Mouse (Mus musculus) liver, postnatal 0 days (tissue): ENCODE data around the gene 9330182O14Rik. TPM values are rescaled to one million over a fixed set of nuclear protein-coding genes. Genes with fewer than 3 reads are reported as not detected.

ENCODE experiments used
- ATAC-seq: fragments of 200-750 bp; cut with Nextera tagmentation; 2 replicates; pipeline ENCODE4 v1.8.0; 2017; ENCODE audit warnings: mild to moderate bottlenecking, moderate library complexity
- DNase-seq: peaks from one replicate; pipeline ENCODE4 v3.0.0-alpha.2; 2016
- H3K27ac ChIP-seq: fragments of 300-500 bp; sonication (generic); 2 replicates; pipeline ENCODE4 v1.5.1; 2014; ENCODE audit warnings: antibody characterized with exemption, moderate library complexity, mild to moderate bottlenecking, low read depth
- H3K27me3 ChIP-seq: fragments of 300-500 bp; sonication (generic); 2 replicates; pipeline ENCODE4 v1.6.1; 2014; ENCODE audit warnings: low read length, control low read depth, mixed read lengths; ENCODE audit not compliant: insufficient read depth
- H3K36me3 ChIP-seq: fragments of 300-500 bp; sonication (generic); replicated peaks from 2 replicates; pipeline ENCODE4 v1.6.1; 2014; ENCODE audit warnings: mild to moderate bottlenecking, control low read depth, low read length, moderate library complexity, mixed read lengths; ENCODE audit not compliant: insufficient read depth
- H3K4me1 ChIP-seq: fragments of 300-500 bp; sonication (generic); 2 replicates; pipeline ENCODE4 v1.6.1; 2014; ENCODE audit warnings: antibody characterized with exemption, mild to moderate bottlenecking, control low read depth; ENCODE audit not compliant: insufficient read depth
- H3K4me2 ChIP-seq: fragments of 300-500 bp; sonication (generic); 2 replicates; pipeline ENCODE4 v1.6.1; 2014; ENCODE audit warnings: low read depth, mild to moderate bottlenecking, low read length, moderate library complexity, mixed read lengths
- H3K4me3 ChIP-seq: fragments of 300-500 bp; sonication (generic); 2 replicates; pipeline ENCODE4 v1.5.1; 2014; ENCODE audit warnings: low read depth, low read length
- H3K9ac ChIP-seq: fragments of 300-500 bp; sonication (generic); replicated peaks from 2 replicates; pipeline ENCODE4 v1.6.1; 2014; ENCODE audit warnings: mild to moderate bottlenecking, moderate library complexity
- H3K9me3 ChIP-seq: fragments of 300-500 bp; sonication (generic); 2 replicates; pipeline ENCODE4 v1.6.1; 2016; ENCODE audit warnings: mild to moderate bottlenecking, control low read depth, low read length, mixed read lengths
- CTCF ChIP-seq: sonication (generic); IDR thresholded peaks from 2 replicates; pipeline ENCODE4 v1.5.1; 2016; ENCODE audit warnings: antibody characterized with exemption, low read depth
- EP300 ChIP-seq: IDR thresholded peaks from 2 replicates; pipeline ENCODE4 v1.6.1; 2016; ENCODE audit warnings: antibody characterized with exemption, low read depth, mild to moderate bottlenecking
- WGBS: fragments of 180-500 bp; shearing (Covaris S2); extraction: QIAGEN DNeasy Blood & Tissue Kit; methylation state at CpG from one replicate; pipeline ENCODE4 v1.1.7; 2014; ENCODE audit not compliant: insufficient replicate concordance; 5-methylcytosine and 5-hydroxymethylcytosine counted together
- polyA plus RNA-seq: library from polyadenylated mRNA; unstranded; fragments of >200 nt; fragmentation: Nextera tagmentation; extraction: Ambion mirVana; gene quantifications from 2 replicates; pipeline ENCODE4 v1.2.1, GENCODE M21; 2015

The 9330182O14Rik gene
- not detected in 2 replicates for polyA plus RNA-seq

GRCm38 (mm10) chr15:40134152-40134792 is at the start of gene 9330182O14Rik:
Gene 9330182O14Rik (plus strand): TSS chr15:40134365.
- H3K4me2 ChIP-seq, result no peak within 1 kb of the TSS
- no peak within 1 kb of the TSS for H3K9ac ChIP-seq
- H3K36me3 ChIP-seq, result no peaks in the 10 kb centered on the region
- H3K27me3 ChIP-seq, result no peaks in the 10 kb centered on the region
- WGBS, result 38% methylated on average over 10 of the region's 10 CpGs
- DNase-seq (no peak), ATAC-seq (no peak)
- TF ChIP-seq CTCF, result 0 out of 2 replicates have a peak, but pooled peaks have one; percentile 11
- TF ChIP-seq EP300, result no peak
- H3K9me3 ChIP-seq, result no peaks in the 10 kb centered on the region
- no peak within 1 kb of the TSS for H3K27ac ChIP-seq
- H3K4me1 ChIP-seq, result no peaks in the 10 kb centered on the region
- no peak within 1 kb of the TSS for H3K4me3 ChIP-seq

- Histone ChIP-seq H3K9ac (no peak overlapping the region), H3K4me1 (no peaks in the 10 kb centered on the region), H3K4me2 (no peak overlapping the region), H3K4me3 (no peak overlapping the region), H3K9me3 (no peaks in the 10 kb centered on the region), H3K27me3 (no peaks in the 10 kb centered on the region), H3K36me3 (no peaks in the 10 kb centered on the region), H3K27ac (no peak overlapping the region)
- no peak for ATAC-seq
- TF ChIP-seq CTCF, result no peak
- TF ChIP-seq EP300, result no peak
- whole genome bisulfite sequencing, result 88% methylated on average over 2 of the region's 2 CpGs
- DNase-seq, result no peak
Observed at GRCm38 (mm10) chr15:40103304-40103703, 30.9 kb upstream of the 9330182O14Rik start.

- no peaks in the 10 kb centered on the region for H3K27me3 ChIP-seq
- no peaks in the 10 kb centered on the region for H3K4me1 ChIP-seq
- ATAC-seq, result no peak
- no peak overlapping the region for H3K9ac ChIP-seq
- no peak overlapping the region for H3K4me2 ChIP-seq
- H3K27ac ChIP-seq, result no peak overlapping the region
- WGBS, result 93% methylated on average over 4 of the region's 4 CpGs
- H3K9me3 ChIP-seq, result no peaks in the 10 kb centered on the region
- H3K36me3 ChIP-seq, result no peaks in the 10 kb centered on the region
- no peak overlapping the region for H3K4me3 ChIP-seq
- TF ChIP-seq EP300 (no peak), CTCF (no peak)
- DNase-seq, result no peak
Observed at GRCm38 (mm10) chr15:40105712-40106111, 28.5 kb upstream of the 9330182O14Rik start.

- no peak overlapping the region for H3K4me2 ChIP-seq
- WGBS, result 54% methylated on average over 15 of the region's 18 CpGs
- TF ChIP-seq EP300 (no peak), CTCF (no peak)
Observed at GRCm38 (mm10) chr15:40113888-40114576, 20.1 kb upstream of the 9330182O14Rik start.

GRCm38 (mm10) chr15:40114600-40115271 is 19.4 kb upstream of the 9330182O14Rik start:
- H3K27ac ChIP-seq, result no peak overlapping the region
- TF ChIP-seq EP300 (no peak), CTCF (no peak)
- ATAC-seq (no peak), DNase-seq (no peak)
- H3K4me2 ChIP-seq, result peak overlapping the region; percentile 36
- H3K9me3 ChIP-seq, result no peaks in the 10 kb centered on the region
- H3K4me1 ChIP-seq, result no peaks in the 10 kb centered on the region
- no peak overlapping the region for H3K9ac ChIP-seq
- WGBS, result 48% methylated on average over 22 of the region's 22 CpGs
- H3K4me3 ChIP-seq, result no peak overlapping the region
- no peaks in the 10 kb centered on the region for H3K27me3 ChIP-seq
- no peaks in the 10 kb centered on the region for H3K36me3 ChIP-seq

More at GRCm38 (mm10) chr15:40113888-40114576, 20.1 kb upstream of the 9330182O14Rik start:
- H3K9me3 ChIP-seq, result no peaks in the 10 kb centered on the region
- H3K9ac ChIP-seq, result no peak overlapping the region
- no peaks in the 10 kb centered on the region for H3K4me1 ChIP-seq
- H3K4me3 ChIP-seq, result no peak overlapping the region
- ATAC-seq, result no peak
- DNase-seq, result no peak
- H3K36me3 ChIP-seq, result no peaks in the 10 kb centered on the region
- no peaks in the 10 kb centered on the region for H3K27me3 ChIP-seq
- H3K27ac ChIP-seq, result no peak overlapping the region

- Histone ChIP-seq H3K27me3 (no peaks in the 10 kb centered on the region), H3K36me3 (no peaks in the 10 kb centered on the region), H3K9me3 (no peaks in the 10 kb centered on the region), H3K27ac (no peak overlapping the region), H3K4me1 (no peaks in the 10 kb centered on the region), H3K4me2 (no peak overlapping the region), H3K9ac (no peak overlapping the region), H3K4me3 (no peak overlapping the region)
- TF ChIP-seq CTCF, result no peak
- no peak for TF ChIP-seq EP300
- ATAC-seq, result no peak
- DNase-seq, result no peak
- WGBS, result 66% methylated on average over 3 of the region's 3 CpGs
Observed at GRCm38 (mm10) chr15:40116396-40116795, 17.8 kb upstream of the 9330182O14Rik start.
